Mouse (Mus musculus) left cerebral cortex, adult 2 months (tissue): ENCODE results near the gene Elovl6. TPM values are rescaled to one million over a fixed set of nuclear protein-coding genes. Genes with fewer than 3 reads are reported as not detected.

Experiments
- DNase-seq, 2 experiments: peaks; one replicate each; pipeline ENCODE4 v3.0.0; 2021 to 2022; ENCODE audit warnings: low spot score in 2 of 2, mixed read lengths in 1 of 2; ENCODE audit errors: extremely low spot score in 1 of 2
- H3K27ac ChIP-seq: fragments of 200-600 bp; 2 replicates; pipeline ENCODE4 v1.8.1; 2022
- H3K4me3 ChIP-seq: fragments of 200-600 bp; 2 replicates; pipeline ENCODE4 v1.8.1; 2022
- CTCF ChIP-seq: fragments of 200-600 bp; IDR thresholded peaks from 2 replicates; pipeline ENCODE4 v1.8.1; 2022; ENCODE audit warnings: antibody characterized with exemption, mild to moderate bottlenecking, moderate library complexity
- intact Hi-C: fragments of 180-260 bp; cut with DNase I; formaldehyde crosslinking; loops from one replicate; pipeline ENCODE4 v1.15.1; 2025
- total RNA-seq, 2 experiments: library from RNA; stranded (reverse); gene quantifications; 2 replicates each; pipeline ENCODE4 v1.2.3; 2021

Elovl6 gene
- total RNA-seq, 2 experiments from 2014 or later, result 27.5 to 29.3 TPM

DNA sequence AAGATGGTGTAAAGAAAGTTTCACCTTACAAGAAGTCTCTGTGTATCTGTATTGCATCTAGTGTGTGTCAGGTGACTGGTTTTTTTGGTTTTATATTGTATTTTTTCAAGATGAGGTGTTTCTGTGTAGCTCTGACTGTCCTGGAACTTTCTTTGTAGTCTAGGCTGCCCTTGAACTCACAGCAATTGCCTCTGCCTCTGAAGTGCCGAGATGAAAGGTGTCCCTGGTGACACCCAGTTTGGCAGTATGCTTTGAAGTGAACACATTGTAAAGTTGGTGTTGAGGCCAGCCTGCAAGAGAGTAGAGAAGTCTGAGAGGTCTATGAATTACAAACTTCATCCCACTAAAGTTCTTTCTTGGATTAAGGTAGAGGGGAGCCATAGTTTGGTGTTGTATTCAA is 13.1 kb downstream of the Elovl6 start:
- DNase-seq, result no peak
- Histone ChIP-seq H3K27ac (no peak overlapping the region), H3K4me3 (no peak overlapping the region)
- TF ChIP-seq CTCF, result no peak
- intact Hi-C loops, result no loop called here

DNA sequence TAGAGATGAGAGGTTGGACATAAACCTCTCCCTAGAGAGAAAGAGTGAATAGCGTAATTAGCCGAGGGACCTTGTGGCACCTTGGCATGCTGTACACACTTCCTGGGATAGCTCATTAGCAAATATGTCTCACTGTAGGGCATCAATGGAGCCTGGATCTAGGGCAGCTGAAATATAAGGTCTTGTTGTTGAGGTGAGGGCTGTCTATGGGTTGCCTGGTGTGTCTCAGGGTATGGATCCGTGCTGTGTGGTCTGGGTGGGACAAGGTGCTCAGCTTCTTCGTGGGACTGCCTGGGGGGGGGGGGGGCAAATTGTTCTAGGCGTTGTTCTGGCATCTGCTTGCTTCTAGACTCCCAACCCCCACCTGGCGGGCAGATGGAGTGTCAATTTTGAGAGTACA is 13.6 kb downstream of the Elovl6 start:
- no peak overlapping the region for H3K27ac ChIP-seq
- intact Hi-C loops, result no loop called here
- DNase-seq, result no peak
- H3K4me3 ChIP-seq, result no peak overlapping the region
- no peak for TF ChIP-seq CTCF

DNA sequence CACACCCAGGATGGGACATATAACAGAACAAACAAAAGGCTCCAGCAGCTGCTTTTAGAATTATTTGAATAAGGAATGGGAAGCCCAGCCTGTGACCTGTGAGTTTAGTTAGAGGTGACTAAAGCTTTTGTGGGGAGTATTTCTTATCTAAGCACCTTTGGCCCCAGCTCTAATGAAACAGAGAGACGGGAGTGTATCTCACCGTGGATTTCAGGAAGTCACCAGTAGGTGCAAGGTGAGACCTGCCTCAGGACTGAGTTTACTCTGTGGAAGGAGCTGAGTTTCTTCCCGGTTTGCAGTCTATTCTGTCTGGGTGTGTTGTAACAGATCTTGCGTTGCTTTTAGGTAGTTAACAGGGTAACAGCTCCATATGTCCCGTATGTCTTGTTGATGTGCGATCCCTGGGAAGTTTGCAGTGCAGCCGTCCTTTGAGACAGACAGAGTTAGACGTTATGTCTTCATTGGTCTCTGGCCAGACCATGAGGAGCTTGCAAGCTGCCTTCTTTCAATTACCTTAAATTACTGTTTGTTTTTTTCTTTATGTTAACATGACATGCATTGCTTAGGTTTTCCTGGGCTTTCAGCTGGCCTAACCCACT is 15.8 kb downstream of the Elovl6 start:
- Histone ChIP-seq H3K27ac (no peak overlapping the region), H3K4me3 (no peak overlapping the region)
- TF ChIP-seq CTCF, result no peak
- intact Hi-C loops, result no loop called here
- DNase-seq, result no peak

DNA sequence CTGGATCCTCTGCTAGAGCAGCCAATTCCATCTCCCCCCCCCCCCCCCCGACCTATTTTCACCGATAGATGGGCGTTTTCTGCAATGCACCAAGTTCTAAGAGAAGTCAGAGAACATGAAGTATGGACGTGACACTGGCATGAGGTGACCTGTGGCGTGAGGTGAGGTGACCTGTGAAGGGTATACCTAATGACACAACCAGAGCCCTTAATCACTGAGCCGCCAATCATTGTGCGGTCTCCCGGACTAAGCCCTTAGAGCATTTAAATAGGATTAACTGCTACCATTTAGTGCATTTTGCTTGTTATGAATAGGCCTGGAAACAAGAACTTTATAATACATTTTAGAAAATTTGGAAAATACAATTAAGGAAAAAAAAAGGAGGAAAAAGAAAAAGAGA is 16.6 kb downstream of the Elovl6 start:
- DNase-seq, result no peak
- intact Hi-C loops, result no loop called here
- H3K27ac ChIP-seq, result no peak overlapping the region
- H3K4me3 ChIP-seq, result no peak overlapping the region
- no peak for TF ChIP-seq CTCF

DNA sequence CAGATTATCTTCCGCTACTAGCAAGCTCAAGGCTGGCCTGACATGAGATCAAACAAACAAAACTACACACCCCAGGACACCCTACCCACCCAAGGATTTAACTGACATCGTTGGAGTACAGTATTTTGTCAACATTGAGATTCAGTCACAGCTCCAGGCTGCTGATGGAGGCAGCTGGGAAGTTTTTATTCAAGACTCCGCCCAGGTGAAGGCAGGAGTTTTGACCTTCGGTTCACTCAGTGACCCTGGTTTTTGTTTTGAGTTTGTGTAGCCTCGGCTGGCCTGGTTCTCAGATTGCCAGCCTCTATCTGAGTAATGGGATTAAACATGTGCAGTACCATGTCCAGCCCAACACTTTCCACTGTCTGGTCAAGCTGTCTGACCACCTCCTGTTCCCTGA is 17.4 kb downstream of the Elovl6 start:
- DNase-seq, result no peak
- H3K4me3 ChIP-seq, result no peak overlapping the region
- intact Hi-C loops, result no loop called here
- no peak for TF ChIP-seq CTCF
- H3K27ac ChIP-seq, result no peak overlapping the region

DNA sequence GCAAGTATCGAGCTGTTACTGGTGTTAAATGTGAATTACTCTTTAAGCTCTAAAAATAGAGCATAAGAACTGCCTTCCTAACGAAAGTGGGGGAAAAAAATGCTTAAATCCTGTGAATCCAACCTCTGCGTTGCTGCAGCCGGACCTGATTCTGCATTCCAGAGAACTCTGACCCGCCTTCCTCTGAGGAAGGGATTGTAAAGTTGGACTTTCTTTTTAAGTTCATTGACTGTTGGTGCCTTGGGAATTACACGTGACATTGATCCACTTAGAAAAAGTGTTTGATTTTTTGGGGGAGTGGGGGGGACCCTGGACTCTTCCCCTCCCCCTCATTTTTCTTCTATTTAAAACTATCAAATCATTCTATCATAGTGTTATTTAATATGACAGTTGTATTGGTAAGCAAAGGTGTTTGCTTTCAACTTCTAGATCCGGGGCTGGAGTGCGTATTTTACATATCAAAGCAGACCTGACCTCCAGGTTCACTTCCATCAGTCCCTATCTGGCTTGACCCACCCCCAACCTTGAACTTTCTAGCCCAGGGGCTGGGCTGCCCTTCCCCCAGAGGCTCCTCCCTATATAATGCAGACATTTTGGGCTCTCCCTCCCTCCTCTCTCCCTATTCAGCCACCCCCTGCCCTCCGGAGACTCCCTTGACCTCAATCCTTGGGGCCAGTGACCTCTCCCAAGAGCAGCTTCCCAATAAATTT is 19.6 kb downstream of the Elovl6 start:
- no peak overlapping the region for H3K27ac ChIP-seq
- no peak overlapping the region for H3K4me3 ChIP-seq
- intact Hi-C loops, result no loop called here
- TF ChIP-seq CTCF, result no peak
- DNase-seq, result no peak

- H3K4me3 ChIP-seq, result no peak overlapping the region
- TF ChIP-seq CTCF, result no peak
- intact Hi-C loops, result no loop called here
- H3K27ac ChIP-seq, result no peak overlapping the region
- no peak for DNase-seq
Observed at GRCm38 (mm10) chr3:129552370-129552769, 20.2 kb downstream of the Elovl6 start.

DNA sequence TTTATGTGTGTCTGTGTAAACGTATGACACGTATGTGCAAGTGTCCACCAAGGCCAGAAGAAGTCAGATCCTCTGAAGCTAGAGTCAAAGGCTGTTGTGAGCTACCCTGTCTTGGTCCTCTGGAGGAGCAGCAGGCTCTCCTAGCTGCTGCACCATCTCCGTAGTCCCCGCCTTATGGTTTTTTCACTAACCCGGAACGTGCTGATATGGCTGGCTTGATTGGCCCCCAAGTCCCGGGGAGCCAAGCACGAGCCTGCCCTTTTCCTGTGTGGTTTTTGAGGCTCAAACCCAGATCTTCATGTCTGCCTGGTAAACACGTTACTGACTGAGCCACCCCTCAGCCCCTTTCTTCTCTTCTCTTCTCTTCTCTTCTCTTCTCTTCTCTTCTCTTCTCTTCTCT is 21.0 kb downstream of the Elovl6 start:
- intact Hi-C loops, result no loop called here
- H3K27ac ChIP-seq, result no peak overlapping the region
- no peak for TF ChIP-seq CTCF
- no peak for DNase-seq
- no peak overlapping the region for H3K4me3 ChIP-seq

- no peak for TF ChIP-seq CTCF
- Histone ChIP-seq H3K4me3 (no peak overlapping the region), H3K27ac (no peak overlapping the region)
- intact Hi-C loops, result no loop called here
- DNase-seq, result no peak
Observed at GRCm38 (mm10) chr3:129553661-129554060, 21.5 kb downstream of the Elovl6 start.

DNA sequence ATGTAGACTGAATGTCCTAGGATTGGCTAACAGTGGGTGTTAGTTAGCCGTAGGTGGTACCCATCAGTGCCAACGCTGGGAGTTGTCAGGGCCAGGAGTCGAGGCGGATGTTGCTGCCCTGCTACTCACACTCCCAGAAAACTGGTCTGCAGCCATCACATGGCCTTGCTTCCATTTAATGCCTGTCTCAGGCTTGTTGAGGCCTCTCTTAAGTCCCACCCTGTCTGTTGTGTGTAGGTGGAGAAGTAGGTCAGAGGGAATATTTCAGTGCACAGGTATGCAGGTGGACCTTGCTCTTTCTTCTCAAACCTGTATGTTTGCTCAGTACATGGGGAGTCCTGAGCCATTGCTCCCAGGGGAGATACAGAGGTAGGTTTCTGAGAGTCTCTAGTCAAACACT is 22.3 kb downstream of the Elovl6 start:
- TF ChIP-seq CTCF, result no peak
- Histone ChIP-seq H3K27ac (no peak overlapping the region), H3K4me3 (no peak overlapping the region)
- intact Hi-C loops, result no loop called here
- no peak for DNase-seq

- no peak for DNase-seq
- no peak overlapping the region for H3K27ac ChIP-seq
- H3K4me3 ChIP-seq, result no peak overlapping the region
- intact Hi-C loops, result no loop called here
- no peak for TF ChIP-seq CTCF
Observed at GRCm38 (mm10) chr3:129557048-129557447, 24.9 kb downstream of the Elovl6 start.

- Histone ChIP-seq H3K27ac (no peak overlapping the region), H3K4me3 (no peak overlapping the region)
- no peak for DNase-seq
- TF ChIP-seq CTCF, result no peak
- intact Hi-C loops, result no loop called here
Observed at GRCm38 (mm10) chr3:129557566-129557965, 25.4 kb downstream of the Elovl6 start.
